Mouse (Mus musculus) hindbrain, embryonic 14.5 days (tissue): ENCODE results near the gene Nmnat2. TPM values are rescaled to one million over a fixed set of nuclear protein-coding genes. Genes with fewer than 3 reads are reported as not detected.
A peak's percentile ranks its signal among the peaks of the same experiment; 100 is the strongest.

Experiments used
- ATAC-seq: fragments of 200-750 bp; cut with Nextera tagmentation; 2 replicates; pipeline ENCODE4 v1.8.0; 2017; ENCODE audit warnings: moderate number of reproducible peaks, mild to moderate bottlenecking, moderate TSS enrichment, moderate library complexity; ENCODE audit not compliant: low FRiP score
- DNase-seq: peaks from one replicate; pipeline ENCODE4 v3.0.0-alpha.2; 2015; ENCODE audit warnings: low spot score
- H3K27ac ChIP-seq: fragments of 300-500 bp; sonication (generic); 2 replicates; pipeline ENCODE4 v1.5.1; 2014; ENCODE audit warnings: mild to moderate bottlenecking, moderate library complexity
- H3K27me3 ChIP-seq: fragments of 300-500 bp; sonication (generic); 2 replicates; pipeline ENCODE4 v1.6.1; 2014; ENCODE audit warnings: mild to moderate bottlenecking, low read length, mixed read lengths; ENCODE audit not compliant: control insufficient read depth, insufficient read depth
- H3K36me3 ChIP-seq: fragments of 300-500 bp; sonication (generic); replicated peaks from 2 replicates; pipeline ENCODE4 v1.6.1; 2014; ENCODE audit not compliant: control insufficient read depth, insufficient read depth
- H3K4me1 ChIP-seq: fragments of 300-500 bp; sonication (generic); replicated peaks from 2 replicates; pipeline ENCODE4 v1.6.1; 2014; ENCODE audit warnings: antibody characterized with exemption, low read length, mixed read lengths; ENCODE audit not compliant: control insufficient read depth, insufficient read depth
- H3K4me2 ChIP-seq: fragments of 300-500 bp; sonication (generic); replicated peaks from 2 replicates; pipeline ENCODE4 v1.6.1; 2014; ENCODE audit warnings: mild to moderate bottlenecking, moderate library complexity
- H3K4me3 ChIP-seq: fragments of 300-500 bp; sonication (generic); replicated peaks from 2 replicates; pipeline ENCODE4 v1.5.1; 2014; ENCODE audit warnings: mild to moderate bottlenecking, low read length
- H3K9ac ChIP-seq: fragments of 300-500 bp; sonication (generic); 2 replicates; pipeline ENCODE4 v1.6.1; 2014
- H3K9me3 ChIP-seq: fragments of 300-500 bp; sonication (generic); 2 replicates; pipeline ENCODE4 v1.6.1; 2016; ENCODE audit warnings: low read length; ENCODE audit not compliant: control insufficient read depth
- WGBS: fragments of 180-500 bp; shearing (Covaris S2); extraction: QIAGEN DNeasy Blood & Tissue Kit; methylation state at CpG from one replicate; pipeline ENCODE4 v1.1.7; 2014; 5-methylcytosine and 5-hydroxymethylcytosine counted together
- polyA plus RNA-seq: library from polyadenylated mRNA; unstranded; fragments of >200 nt; fragmentation: Nextera tagmentation; extraction: Ambion mirVana; gene quantifications from 2 replicates; pipeline ENCODE4 v1.2.1, GENCODE M21; 2014

Gene Nmnat2
- polyA plus RNA-seq, 1 experiment from 2014 or later: 84.7 TPM

DNA sequence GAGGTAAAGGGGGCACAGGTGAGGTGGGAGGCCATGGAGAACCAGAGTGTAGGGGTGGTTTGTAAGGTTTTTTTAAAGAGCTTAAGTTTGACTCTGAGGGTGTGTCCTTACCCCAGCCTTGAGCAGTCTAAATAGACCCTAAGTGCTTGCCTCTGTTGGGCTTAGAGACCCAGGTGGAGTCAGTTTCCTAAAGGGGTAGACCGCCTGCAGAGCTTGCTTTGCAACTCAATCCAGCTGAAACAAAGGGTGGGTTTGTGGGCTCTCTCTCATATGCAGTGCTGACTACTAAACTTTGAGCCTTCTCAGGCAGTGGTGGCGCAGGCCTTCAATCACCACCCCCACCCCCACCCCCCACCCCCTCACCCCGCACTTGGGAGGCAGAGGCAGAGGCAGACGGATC, 11.8 kb upstream of the Nmnat2 start:
- Histone ChIP-seq H3K4me2 (no peak overlapping the region), H3K27ac (no peak overlapping the region), H3K9me3 (no peaks in the 10 kb centered on the region), H3K9ac (no peak overlapping the region), H3K36me3 (no peaks in the 10 kb centered on the region), H3K4me1 (no peaks in the 10 kb centered on the region), H3K27me3 (no peaks in the 10 kb centered on the region), H3K4me3 (no peak overlapping the region)
- ATAC-seq: no peak
- DNase-seq: no peak
- WGBS: 39% methylated on average over 4 of the region's 4 CpGs

DNA sequence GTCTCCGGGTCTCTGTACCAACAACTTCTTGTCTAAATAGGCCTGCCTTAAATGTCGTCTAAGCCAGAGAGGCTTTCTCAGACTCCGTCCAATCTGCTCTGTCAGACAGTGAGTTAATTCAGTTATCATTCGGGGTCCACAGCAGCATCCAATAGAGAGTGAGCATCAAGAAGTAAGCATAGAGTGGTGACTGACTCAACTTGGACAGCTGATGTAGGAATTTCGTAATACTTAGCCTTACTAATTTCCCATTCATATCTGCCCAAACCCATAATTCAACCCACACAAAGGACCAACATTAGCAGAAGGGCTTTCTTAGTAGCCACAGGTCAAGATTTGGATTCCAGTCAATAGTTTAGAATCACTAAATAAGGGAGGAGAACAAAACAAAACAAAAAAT, 626 bp upstream of the Nmnat2 start:
- no peak for DNase-seq
- no peaks in the 10 kb centered on the region for H3K9me3 ChIP-seq
- no peak overlapping the region for H3K27ac ChIP-seq
- ATAC-seq: no peak
- peaks cover 17% of the 10 kb centered on the region for H3K4me1 ChIP-seq
- 0 out of 2 replicates have a peak, but pooled peaks cover 4% of the 10 kb centered on the region for H3K27me3 ChIP-seq
- no peak overlapping the region for H3K4me3 ChIP-seq
- H3K36me3 ChIP-seq: no peaks in the 10 kb centered on the region
- H3K9ac ChIP-seq: no peak overlapping the region
- H3K4me2 ChIP-seq: peak overlapping the region; percentile 81; the same call in 1 of the 2 replicates
- 79% methylated on average over 5 of the region's 5 CpGs for WGBS

DNA sequence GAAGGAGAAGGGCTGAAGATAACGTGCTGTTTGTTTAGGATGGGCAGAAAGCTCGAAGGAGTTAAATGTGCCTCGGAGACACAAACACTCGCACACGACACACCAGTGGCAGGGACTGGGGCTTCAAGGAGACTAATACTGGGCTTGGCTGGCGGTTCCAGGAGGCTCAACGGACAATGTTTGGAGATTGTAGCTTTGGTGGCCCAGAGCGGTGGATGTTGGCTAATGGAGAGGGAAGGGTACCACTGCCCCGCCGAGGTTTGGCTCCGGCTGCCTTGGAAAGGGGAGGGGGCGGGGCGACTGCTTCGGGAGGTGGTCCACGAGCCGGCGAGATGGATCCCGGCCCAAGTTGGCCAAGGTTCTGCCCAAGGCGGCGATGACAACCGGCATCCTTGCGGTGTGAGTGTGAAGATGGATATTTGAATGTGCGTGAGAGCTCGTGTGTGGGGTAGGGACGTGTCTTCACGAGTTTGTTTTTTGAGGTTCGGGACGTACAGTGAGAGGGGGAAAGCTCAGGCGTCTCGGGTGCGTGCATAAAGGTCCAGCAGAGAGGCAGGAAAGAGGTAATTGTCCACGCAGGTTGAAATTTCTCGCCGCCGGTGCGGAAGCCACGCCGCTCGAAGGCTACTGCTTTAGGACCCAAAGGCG, 895 bp downstream of the Nmnat2 start:
- Histone ChIP-seq H3K4me3 (peak overlapping the region; percentile 61), H3K9me3 (no peaks in the 10 kb centered on the region), H3K27me3 (0 out of 2 replicates have a peak, but pooled peaks cover 4% of the 10 kb centered on the region), H3K9ac (peak overlapping the region; percentile 69), H3K27ac (peak overlapping the region; percentile 94), H3K4me1 (peaks cover 17% of the 10 kb centered on the region), H3K4me2 (peak overlapping the region; percentile 81), H3K36me3 (no peaks in the 10 kb centered on the region)
- DNase-seq: peak; percentile 35
- WGBS: under 1% methylated on average over 40 of the region's 40 CpGs
- ATAC-seq: peak; percentile 33; the same call in 1 of the 2 replicates

DNA sequence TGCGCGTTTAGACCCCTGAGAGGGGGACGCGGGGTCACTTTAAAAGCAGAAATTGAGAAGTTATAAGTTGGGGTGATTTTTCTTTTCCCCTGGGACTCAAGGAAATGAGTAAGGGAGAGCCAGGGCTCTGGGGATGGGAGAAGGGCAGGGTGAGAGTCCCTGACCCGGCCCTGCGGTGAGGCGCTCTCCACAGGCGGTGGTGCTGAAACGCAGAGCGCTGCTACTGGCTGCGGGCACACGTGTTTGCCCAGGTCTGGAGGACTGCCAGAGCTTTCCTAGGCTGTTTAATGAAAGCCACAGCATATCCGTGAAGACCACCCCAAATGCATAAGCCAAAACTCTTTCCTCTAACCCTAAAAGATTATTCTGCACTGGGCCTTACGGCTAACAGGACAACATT, 1.4 kb downstream of the Nmnat2 start:
- WGBS: 5% methylated on average over 14 of the region's 14 CpGs
- Histone ChIP-seq H3K9ac (peak overlapping the region; percentile 69), H3K27ac (no peak overlapping the region; the same call in 1 of the 2 replicates), H3K27me3 (0 out of 2 replicates have a peak, but pooled peaks cover 4% of the 10 kb centered on the region), H3K4me3 (peak overlapping the region; percentile 61), H3K9me3 (no peaks in the 10 kb centered on the region), H3K36me3 (no peaks in the 10 kb centered on the region), H3K4me2 (peak overlapping the region; percentile 81), H3K4me1 (peaks cover 17% of the 10 kb centered on the region)
- DNase-seq (peak; percentile 71), ATAC-seq (peak; percentile 55; the same call in 1 of the 2 replicates)

DNA sequence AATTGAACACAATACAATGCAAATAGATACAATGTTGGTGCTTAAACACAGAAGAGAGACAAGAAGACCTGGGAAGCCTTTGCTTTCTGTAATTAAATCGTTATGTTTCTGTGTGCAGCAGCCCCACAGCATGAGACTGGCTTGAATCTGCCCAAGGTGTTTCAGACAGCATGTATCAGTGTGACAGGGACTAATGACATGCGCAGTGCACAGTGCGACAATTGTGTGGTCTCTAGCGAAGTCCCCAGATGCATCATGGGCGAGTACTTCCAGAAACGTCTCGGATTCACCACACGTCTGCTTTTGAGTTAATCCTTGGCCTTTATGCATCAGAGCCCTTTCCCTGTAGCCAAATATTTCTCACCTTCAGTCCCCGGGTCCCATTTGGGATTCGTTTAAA, 9.6 kb downstream of the Nmnat2 start:
- Histone ChIP-seq H3K36me3 (no peaks in the 10 kb centered on the region), H3K4me3 (no peak overlapping the region), H3K4me2 (no peak overlapping the region), H3K9ac (no peak overlapping the region), H3K27ac (no peak overlapping the region), H3K27me3 (no peaks in the 10 kb centered on the region), H3K4me1 (peaks cover 15% of the 10 kb centered on the region), H3K9me3 (no peaks in the 10 kb centered on the region)
- no peak for ATAC-seq
- whole genome bisulfite sequencing: 49% methylated on average over 10 of the region's 10 CpGs
- no peak for DNase-seq

DNA sequence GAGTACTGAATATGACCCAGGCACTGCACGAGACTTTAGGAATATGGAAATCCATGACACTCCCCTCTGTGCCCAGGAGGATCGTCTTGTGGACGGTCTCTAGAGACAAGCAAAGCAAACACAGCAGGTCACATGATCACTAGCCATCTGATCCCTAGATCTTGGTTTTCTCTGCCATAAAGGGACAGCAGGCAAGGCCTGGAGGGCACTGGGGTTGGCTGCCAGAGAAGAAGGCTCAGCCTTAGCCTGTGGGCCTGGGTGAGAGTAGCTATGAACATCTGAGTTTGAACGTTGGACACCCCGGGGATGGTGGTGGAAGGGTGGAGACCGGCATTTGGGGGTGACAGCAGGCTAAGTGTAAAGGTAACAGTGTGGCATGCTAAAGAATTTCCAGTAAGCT, 11.4 kb downstream of the Nmnat2 start:
- WGBS: 59% methylated on average over 6 of the region's 6 CpGs
- Histone ChIP-seq H3K27me3 (no peaks in the 10 kb centered on the region), H3K9me3 (no peaks in the 10 kb centered on the region), H3K4me2 (no peak overlapping the region), H3K4me3 (no peak overlapping the region), H3K27ac (no peak overlapping the region), H3K4me1 (peaks cover 15% of the 10 kb centered on the region), H3K9ac (no peak overlapping the region), H3K36me3 (no peaks in the 10 kb centered on the region)
- DNase-seq (no peak), ATAC-seq (0 out of 2 replicates have a peak, but pooled peaks have one; percentile 31)

DNA sequence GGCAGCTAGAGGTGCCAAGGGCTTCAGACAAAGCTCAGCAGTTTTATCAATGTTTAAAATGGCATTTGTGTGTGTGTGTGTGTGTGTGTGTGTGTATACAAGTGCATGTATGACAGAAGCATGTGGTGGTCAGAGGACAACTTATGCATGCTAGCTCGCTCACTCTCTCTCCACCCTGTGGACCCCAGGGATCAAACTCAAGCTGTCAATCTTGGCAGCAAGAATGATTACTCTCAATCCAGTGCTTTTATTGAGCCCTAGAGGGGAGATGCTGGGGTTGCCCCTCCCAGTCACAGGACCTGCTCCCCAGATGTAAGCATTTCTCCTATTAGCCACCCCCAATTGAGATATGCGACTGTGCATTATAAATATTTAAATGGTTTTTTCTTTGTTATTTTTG, 11.9 kb downstream of the Nmnat2 start:
- DNase-seq (no peak), ATAC-seq (no peak)
- H3K4me2 ChIP-seq: no peak overlapping the region
- H3K4me1 ChIP-seq: peaks cover 15% of the 10 kb centered on the region
- WGBS: 50% methylated on average over 2 of the region's 2 CpGs
- no peak overlapping the region for H3K9ac ChIP-seq
- no peaks in the 10 kb centered on the region for H3K36me3 ChIP-seq
- no peak overlapping the region for H3K4me3 ChIP-seq
- H3K27me3 ChIP-seq: no peaks in the 10 kb centered on the region
- H3K9me3 ChIP-seq: no peaks in the 10 kb centered on the region
- H3K27ac ChIP-seq: no peak overlapping the region

DNA sequence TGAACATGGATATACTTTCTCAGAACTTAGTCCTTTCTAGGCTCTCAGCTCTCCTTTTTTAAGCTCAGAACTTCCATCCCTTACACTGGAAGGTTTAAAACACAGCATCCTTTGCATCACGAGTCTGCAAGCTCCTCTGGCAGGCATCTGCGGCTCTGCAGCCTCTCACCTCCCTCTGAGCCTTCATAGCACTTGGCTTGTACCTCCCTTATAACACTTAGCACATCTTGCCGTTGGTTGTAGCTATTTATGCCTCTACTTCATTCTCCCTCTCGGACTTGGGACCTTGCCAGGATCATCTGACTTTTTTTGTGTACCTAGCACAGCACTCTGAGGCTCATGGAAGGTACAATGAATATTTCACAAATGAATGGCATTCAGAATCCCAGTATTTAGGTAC, 14.3 kb downstream of the Nmnat2 start:
- Histone ChIP-seq H3K27ac (no peak overlapping the region), H3K4me3 (no peak overlapping the region), H3K4me2 (no peak overlapping the region), H3K9me3 (no peaks in the 10 kb centered on the region), H3K9ac (no peak overlapping the region), H3K4me1 (peaks cover 21% of the 10 kb centered on the region), H3K36me3 (no peaks in the 10 kb centered on the region), H3K27me3 (no peaks in the 10 kb centered on the region)
- ATAC-seq (no peak), DNase-seq (no peak)
- WGBS: 68% methylated on average over 4 of the region's 4 CpGs

DNA sequence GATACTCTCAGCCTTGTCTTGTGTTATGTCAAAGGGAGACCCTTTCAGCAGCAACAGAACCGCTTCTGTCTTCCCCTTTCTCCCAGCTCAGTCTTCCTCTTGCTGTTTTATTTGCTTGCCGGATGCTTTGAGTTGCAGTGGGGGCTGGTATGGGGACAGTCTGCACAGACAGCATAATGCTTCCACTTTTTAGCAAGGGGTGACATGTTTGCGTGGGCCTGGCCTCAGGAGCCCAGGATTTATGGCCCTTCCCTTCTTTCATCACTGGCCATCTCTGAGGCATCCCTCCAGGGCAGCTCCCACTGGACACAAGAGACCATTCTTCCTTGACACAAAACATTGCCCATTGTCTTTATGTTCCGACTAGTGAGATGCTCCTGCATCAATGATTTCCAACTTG, 18.2 kb downstream of the Nmnat2 start:
- Histone ChIP-seq H3K4me3 (no peak overlapping the region), H3K4me2 (no peak overlapping the region), H3K9ac (no peak overlapping the region), H3K9me3 (no peaks in the 10 kb centered on the region), H3K4me1 (peaks cover 7% of the 10 kb centered on the region; the same call in 1 of the 2 replicates), H3K27me3 (no peaks in the 10 kb centered on the region), H3K36me3 (no peaks in the 10 kb centered on the region), H3K27ac (no peak overlapping the region)
- ATAC-seq (no peak), DNase-seq (no peak)
- WGBS: 14% methylated on average over 4 of the region's 4 CpGs
